Mouse (Mus musculus): ENCODE results near the gene Fbxo31. TPM values are rescaled to one million over a fixed set of nuclear protein-coding genes. Genes with fewer than 3 reads are reported as not detected.

Gene Fbxo31
- polyA plus RNA-seq, 1 experiment from 2014 or later = 20.3 TPM

- no peak within 1 kb of the TSS for H3K4me2 ChIP-seq (replicated peaks)
- no peak for ATAC-seq (ENCODE audit: low FRiP score, low read depth)
- no peak within 1 kb of the TSS for H3K9ac ChIP-seq (replicated peaks)
- no peaks in the 10 kb centered on the region for H3K9me3 ChIP-seq
- peaks cover 9% of the 10 kb centered on the region; the same call in 1 of the 2 replicates for H3K27me3 ChIP-seq
- H3K27ac ChIP-seq (replicated peaks) = no peak within 1 kb of the TSS
- 86% methylated on average over 12 of the region's 12 CpGs for WGBS
- H3K4me1 ChIP-seq = 0 out of 2 replicates have a peak, but pooled peaks cover 2% of the 10 kb centered on the region
- no peak within 1 kb of the TSS for H3K4me3 ChIP-seq
- H3K36me3 ChIP-seq = no peaks in the 10 kb centered on the region
These were observed 34.3 kb downstream of the Fbxo31 start, which contains the start of gene 1700018B08Rik for GRCm38 (mm10) chr8:121544276-121544785. TSS of gene 1700018B08Rik (minus strand) at chr8:121544320.

- Histone ChIP-seq H3K4me2 (replicated peaks) (no peak overlapping the region), H3K9me3 (no peaks in the 10 kb centered on the region), H3K27ac (replicated peaks) (no peak overlapping the region), H3K27me3 (peaks cover 13% of the 10 kb centered on the region; the same call in 1 of the 2 replicates), H3K4me3 (no peak overlapping the region), H3K9ac (replicated peaks) (no peak overlapping the region), H3K36me3 (no peaks in the 10 kb centered on the region), H3K4me1 (0 out of 2 replicates have a peak, but pooled peaks cover 2% of the 10 kb centered on the region)
- ATAC-seq (ENCODE audit: low FRiP score, low read depth) = no peak
- 74% methylated on average over 13 of the region's 13 CpGs for WGBS
These were observed 35.7 kb downstream of the Fbxo31 start for GRCm38 (mm10) chr8:121542901-121543300.

- Histone ChIP-seq H3K36me3 (no peaks in the 10 kb centered on the region), H3K9ac (replicated peaks) (no peak overlapping the region), H3K27me3 (peaks cover 13% of the 10 kb centered on the region; the same call in 1 of the 2 replicates), H3K4me1 (0 out of 2 replicates have a peak, but pooled peaks cover 2% of the 10 kb centered on the region), H3K4me3 (no peak overlapping the region), H3K9me3 (no peaks in the 10 kb centered on the region), H3K4me2 (replicated peaks) (no peak overlapping the region), H3K27ac (replicated peaks) (no peak overlapping the region)
- WGBS = 82% methylated on average over 19 of the region's 19 CpGs
- ATAC-seq (ENCODE audit: low FRiP score, low read depth) = no peak
These were observed 36.7 kb downstream of the Fbxo31 start for GRCm38 (mm10) chr8:121541862-121542261.

- no peak for ATAC-seq (ENCODE audit: low FRiP score, low read depth)
- H3K4me1 ChIP-seq = no peaks in the 10 kb centered on the region
- no peaks in the 10 kb centered on the region for H3K9me3 ChIP-seq
- no peak overlapping the region for H3K4me3 ChIP-seq
- H3K27ac ChIP-seq (replicated peaks) = no peak overlapping the region
- no peak overlapping the region for H3K4me2 ChIP-seq (replicated peaks)
- no peak overlapping the region for H3K9ac ChIP-seq (replicated peaks)
- no peaks in the 10 kb centered on the region for H3K27me3 ChIP-seq
- no peaks in the 10 kb centered on the region for H3K36me3 ChIP-seq
- 49% methylated on average over 5 of the region's 5 CpGs for WGBS
These were observed 46.2 kb downstream of the Fbxo31 start for GRCm38 (mm10) chr8:121532381-121532780.

GRCm38 (mm10) chr8:121530639-121531038, 48.0 kb downstream of the Fbxo31 start:
- Histone ChIP-seq H3K9ac (replicated peaks) (no peak overlapping the region), H3K4me3 (no peak overlapping the region), H3K4me2 (replicated peaks) (no peak overlapping the region), H3K27ac (replicated peaks) (no peak overlapping the region), H3K27me3 (peaks cover 4% of the 10 kb centered on the region; the same call in 1 of the 2 replicates), H3K4me1 (no peaks in the 10 kb centered on the region), H3K36me3 (no peaks in the 10 kb centered on the region), H3K9me3 (no peaks in the 10 kb centered on the region)
- WGBS = 82% methylated on average over 10 of the region's 10 CpGs
- no peak for ATAC-seq (ENCODE audit: low FRiP score, low read depth)

- Histone ChIP-seq H3K9me3 (no peaks in the 10 kb centered on the region), H3K27ac (replicated peaks) (no peak overlapping the region), H3K4me2 (replicated peaks) (no peak overlapping the region), H3K9ac (replicated peaks) (no peak overlapping the region), H3K36me3 (no peaks in the 10 kb centered on the region), H3K4me3 (no peak overlapping the region), H3K4me1 (no peaks in the 10 kb centered on the region), H3K27me3 (peaks cover 11% of the 10 kb centered on the region)
- no peak for ATAC-seq (ENCODE audit: low FRiP score, low read depth)
- 90% methylated on average over 15 of the region's 15 CpGs for WGBS
These were observed 49.8 kb downstream of the Fbxo31 start for GRCm38 (mm10) chr8:121528790-121529189.

- H3K9me3 ChIP-seq = no peaks in the 10 kb centered on the region
- ATAC-seq (ENCODE audit: low FRiP score, low read depth) = no peak
- no peak overlapping the region for H3K27ac ChIP-seq (replicated peaks)
- 85% methylated on average over 9 of the region's 9 CpGs for WGBS
- H3K9ac ChIP-seq (replicated peaks) = no peak overlapping the region
- H3K4me3 ChIP-seq = no peak overlapping the region
- H3K4me1 ChIP-seq = no peaks in the 10 kb centered on the region
- H3K27me3 ChIP-seq = peaks cover 11% of the 10 kb centered on the region
- no peaks in the 10 kb centered on the region for H3K36me3 ChIP-seq
- no peak overlapping the region for H3K4me2 ChIP-seq (replicated peaks)
These were observed 50.9 kb downstream of the Fbxo31 start for GRCm38 (mm10) chr8:121527751-121528150.

- Histone ChIP-seq H3K36me3 (no peaks in the 10 kb centered on the region), H3K9me3 (no peaks in the 10 kb centered on the region), H3K9ac (replicated peaks) (no peak overlapping the region), H3K4me3 (no peak overlapping the region), H3K4me1 (no peaks in the 10 kb centered on the region), H3K27me3 (peaks cover 11% of the 10 kb centered on the region), H3K27ac (replicated peaks) (no peak overlapping the region), H3K4me2 (replicated peaks) (no peak overlapping the region)
- 78% methylated on average over 6 of the region's 6 CpGs for WGBS
- ATAC-seq (ENCODE audit: low FRiP score, low read depth) = no peak
These were observed 51.6 kb downstream of the Fbxo31 start for GRCm38 (mm10) chr8:121526811-121527550.

GRCm38 (mm10) chr8:121525111-121525818, 53.3 kb downstream of the Fbxo31 start:
- Histone ChIP-seq H3K4me1 (no peaks in the 10 kb centered on the region), H3K27ac (replicated peaks) (no peak overlapping the region), H3K4me2 (replicated peaks) (no peak overlapping the region), H3K9me3 (no peaks in the 10 kb centered on the region), H3K9ac (replicated peaks) (no peak overlapping the region), H3K27me3 (peaks cover 11% of the 10 kb centered on the region), H3K4me3 (no peak overlapping the region), H3K36me3 (no peaks in the 10 kb centered on the region)
- WGBS = 89% methylated on average over 18 of the region's 18 CpGs
- no peak for ATAC-seq (ENCODE audit: low FRiP score, low read depth)

- no peaks in the 10 kb centered on the region for H3K9me3 ChIP-seq
- ATAC-seq (ENCODE audit: low FRiP score, low read depth) = 0 out of 2 replicates have a peak, but pooled peaks have one; percentile 19
- no peak overlapping the region for H3K4me2 ChIP-seq (replicated peaks)
- H3K27me3 ChIP-seq = peaks cover 63% of the 10 kb centered on the region
- no peak overlapping the region for H3K4me3 ChIP-seq
- H3K27ac ChIP-seq (replicated peaks) = no peak overlapping the region
- WGBS = 10% methylated on average over 12 of the region's 12 CpGs
- H3K36me3 ChIP-seq = no peaks in the 10 kb centered on the region
- H3K4me1 ChIP-seq = peaks cover 8% of the 10 kb centered on the region; the same call in 1 of the 2 replicates
- H3K9ac ChIP-seq (replicated peaks) = no peak overlapping the region
These were observed 65.2 kb downstream of the Fbxo31 start for GRCm38 (mm10) chr8:121513429-121513828.

- H3K4me3 ChIP-seq = no peak overlapping the region
- 49% methylated on average over 9 of the region's 9 CpGs for WGBS
- peaks cover 59% of the 10 kb centered on the region for H3K27me3 ChIP-seq
- H3K36me3 ChIP-seq = no peaks in the 10 kb centered on the region
- H3K9me3 ChIP-seq = no peaks in the 10 kb centered on the region
- H3K4me1 ChIP-seq = peaks cover 10% of the 10 kb centered on the region; the same call in 1 of the 2 replicates
- no peak overlapping the region for H3K4me2 ChIP-seq (replicated peaks)
- no peak overlapping the region for H3K27ac ChIP-seq (replicated peaks)
- no peak for ATAC-seq (ENCODE audit: low FRiP score, low read depth)
- H3K9ac ChIP-seq (replicated peaks) = no peak overlapping the region
These were observed 66.9 kb downstream of the Fbxo31 start for GRCm38 (mm10) chr8:121511751-121512150.

Data from midbrain, embryonic 12.5 days (tissue).